Mouse (Mus musculus): ENCODE measurements at regions not wholly inside any gene's neighbourhood (a gene's known extent, or its start where the extent isn't known, plus 50 kb on each side); places are given as distances from the start of the nearest gene placed in this dataset.

DNA sequence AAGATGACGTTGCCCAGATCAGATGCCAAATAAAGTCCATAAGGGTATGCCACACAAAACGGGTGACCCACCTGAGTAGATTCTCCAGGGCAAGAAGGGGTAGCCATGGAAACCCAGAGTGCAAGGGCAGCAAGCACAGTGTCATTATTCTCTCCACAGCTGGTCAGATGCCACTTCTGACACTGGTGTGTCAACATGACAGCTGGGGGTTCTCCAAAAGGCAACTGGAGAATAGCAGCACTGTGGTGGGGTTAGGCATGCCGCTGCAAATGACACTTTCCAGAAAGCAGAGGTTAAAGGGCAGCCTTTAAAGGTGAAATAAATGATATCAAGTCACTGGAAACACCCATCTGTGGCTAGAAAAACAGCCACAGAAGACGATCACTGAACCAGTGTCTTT, 70.8 kb upstream of the Thbs2 start:
- ChIA-PET POLR2A (no interaction called here), CTCF (no interaction called here)

DNA sequence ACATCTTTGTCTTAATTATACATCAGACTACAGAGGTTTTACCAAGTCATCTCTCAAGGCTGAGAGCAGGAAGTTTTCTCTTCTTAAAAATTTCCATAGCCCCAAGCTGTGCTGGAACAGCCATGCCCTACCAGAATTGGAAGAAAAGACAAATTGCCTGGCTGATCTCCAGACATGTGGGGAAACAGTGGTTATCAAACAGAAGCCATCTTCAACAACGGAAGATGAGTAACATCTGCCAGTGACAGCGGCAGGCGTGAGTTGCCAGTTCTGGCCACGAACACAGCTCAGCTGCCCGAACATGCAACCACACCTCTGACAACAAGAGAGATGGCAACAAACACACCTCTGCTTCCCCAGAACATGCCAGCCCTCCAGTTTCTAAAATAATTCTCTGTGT, 59.1 kb upstream of the Thbs2 start:
- CTCF ChIA-PET, result interaction anchor here in 2 of 4 experiments (0.6 kb wide), 2 partner anchors 43 to 1664 kb away, joined by 3 to 6 read pairs; no protein-coding TSS in a partner anchor

DNA sequence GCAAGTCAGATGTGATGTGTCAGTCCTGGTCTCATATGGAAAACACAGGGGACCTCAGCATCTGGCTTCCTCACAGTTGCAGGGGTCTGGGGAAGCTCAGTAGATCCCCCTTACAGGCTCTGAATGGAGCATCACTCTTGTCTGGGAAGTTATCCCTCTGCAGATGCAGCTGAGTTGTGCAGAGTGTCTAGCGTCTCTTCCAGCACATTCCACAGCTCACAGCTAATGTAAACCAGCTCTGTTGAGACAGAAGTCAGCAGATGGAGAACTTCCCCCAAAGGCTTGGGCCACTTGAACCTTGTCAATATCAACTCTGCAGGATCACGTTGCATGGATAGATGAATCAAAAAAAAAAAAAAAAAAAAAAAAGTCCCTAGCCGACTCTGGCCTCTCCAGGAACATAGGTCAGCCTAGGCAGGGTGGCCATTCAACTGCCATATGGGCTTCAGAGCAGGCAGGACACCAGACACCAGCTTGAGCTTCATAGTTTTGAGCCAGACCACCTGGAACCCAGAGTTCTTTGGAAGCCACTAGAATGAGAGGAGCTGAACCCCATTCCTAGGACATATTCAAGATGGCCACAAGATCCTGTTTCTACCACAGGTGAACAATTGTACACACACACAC, 56.6 kb upstream of the Thbs2 start:
- POLR2A ChIA-PET, result interaction anchor here in 2 of 4 experiments (0.6 to 0.7 kb wide), 2 partner anchors 18 to 128 kb away, joined by 3 to 4 read pairs; no protein-coding TSS in a partner anchor

More for the DNA sequence above, 59.1 kb upstream of the Thbs2 start:
- POLR2A ChIA-PET, result no interaction called here

DNA sequence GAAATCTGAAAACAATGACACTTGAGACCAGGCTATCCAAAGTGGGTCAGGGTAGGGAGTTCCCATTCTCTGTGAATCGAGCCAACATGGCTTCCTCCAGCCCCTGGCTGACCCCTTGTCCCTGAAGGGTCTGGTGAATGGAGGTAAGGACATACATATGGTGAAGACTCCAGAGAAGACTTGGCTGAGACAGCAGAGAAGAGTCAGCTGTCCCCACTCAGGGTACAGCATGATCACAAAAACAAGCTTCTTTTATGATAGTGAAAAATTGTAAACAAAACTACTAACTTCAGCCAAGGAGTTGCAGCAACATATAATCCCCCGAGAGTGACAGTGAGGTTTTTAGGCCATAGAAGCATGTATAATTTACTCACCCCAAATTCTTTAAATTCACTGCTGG, 55.2 kb upstream of the Thbs2 start:
- ChIA-PET CTCF (no interaction called here), POLR2A (no interaction called here)

More for the DNA sequence above, 56.6 kb upstream of the Thbs2 start:
- CTCF ChIA-PET, result interaction anchor here in 1 of 4 experiments (0.7 kb wide), 1 partner anchor 32 kb away, joined by 4 read pairs; no protein-coding TSS in a partner anchor

DNA sequence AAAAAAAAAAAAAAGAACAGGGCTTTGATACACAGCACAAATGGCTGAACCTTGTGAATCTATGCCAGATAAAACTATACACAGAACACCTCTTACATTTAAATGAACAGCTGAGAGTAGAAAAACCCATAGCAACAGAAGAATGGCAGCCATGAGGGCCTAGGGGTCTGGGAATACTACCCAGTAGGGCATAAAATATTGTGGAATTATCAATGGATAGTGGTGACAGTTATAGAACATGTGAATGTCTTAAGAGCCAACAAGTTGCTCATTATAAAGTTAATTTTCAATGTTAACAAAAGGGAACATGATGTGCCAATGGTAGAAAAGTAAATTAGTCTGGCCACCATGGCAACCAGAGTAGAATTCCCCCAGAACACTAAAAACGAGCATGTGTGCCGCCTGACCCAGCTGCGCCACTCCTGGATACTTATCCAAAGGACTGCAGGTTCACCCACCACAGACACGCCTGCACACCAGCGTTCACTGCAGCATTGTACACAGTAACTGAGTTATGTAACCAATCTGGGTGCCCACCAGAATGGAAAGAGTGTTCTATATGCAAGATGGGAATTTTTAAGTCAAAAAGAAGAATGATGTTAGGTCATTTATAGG, 53.3 kb upstream of the Thbs2 start:
- CTCF ChIA-PET, result no interaction called here
- POLR2A ChIA-PET, result interaction anchor here in 1 of 4 experiments (0.6 kb wide), 1 partner anchor 625 kb away, joined by 3 read pairs; no protein-coding TSS in a partner anchor

DNA sequence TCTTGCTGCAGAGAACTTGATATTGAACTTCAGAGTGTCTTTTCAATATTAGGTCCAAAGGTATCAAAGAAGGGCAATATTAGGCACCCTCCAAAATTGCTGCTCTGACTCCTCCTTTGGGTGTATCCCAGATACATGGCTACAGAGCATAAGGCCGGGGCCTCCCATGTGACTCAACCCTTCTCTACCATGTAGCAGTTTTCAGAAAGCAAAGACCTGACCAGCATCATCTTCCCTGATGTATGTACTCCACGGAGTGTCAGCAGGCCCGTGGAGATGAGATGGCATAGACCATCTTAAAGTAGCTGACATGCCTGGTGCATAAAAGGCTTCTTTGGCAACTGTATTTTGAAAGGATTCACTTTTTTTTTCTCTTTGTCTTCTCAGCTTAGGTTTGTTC, 51.5 kb upstream of the Thbs2 start:
- ChIA-PET POLR2A (no interaction called here), CTCF (no interaction called here)

DNA sequence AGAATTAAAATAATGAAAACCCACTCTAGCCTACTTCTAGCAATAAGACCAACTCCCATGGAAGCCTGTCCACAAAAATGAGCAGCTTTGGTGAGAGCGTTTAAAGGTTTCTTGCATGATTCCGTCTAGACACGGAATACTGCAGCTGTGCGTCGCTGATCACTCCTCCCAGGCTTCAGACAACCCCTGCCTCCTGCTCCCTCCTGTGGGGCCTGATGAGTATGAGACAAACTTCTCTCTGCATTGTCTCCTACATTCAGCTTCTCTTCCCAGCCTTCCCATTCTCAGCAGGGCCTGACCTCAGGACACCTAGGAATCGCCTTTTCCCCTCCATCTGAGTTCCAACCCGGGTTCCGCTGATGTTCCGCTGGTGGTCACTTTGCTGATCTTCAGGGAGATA, 50.0 kb upstream of the Thbs2 start:
- POLR2A ChIA-PET, result no interaction called here
- CTCF ChIA-PET, result no interaction called here
